8 mouse cellular contexts compared by ENCODE assay signal in genomic region chr13:113613341-113613740, GRCm38 (mm10). TPM values are rescaled to one million over a fixed set of nuclear protein-coding genes. Genes with fewer than 3 reads are reported as not detected.
DNase-seq lines count a peak whose midpoint lies in the region; ATAC-seq and TF ChIP-seq lines count a peak whose summit lies in the region.

No protein-coding gene starts in this region.

- DNase-seq in heart, embryonic 10.5 days (ENCODE audit: low spot score): no peak
- no peak for DNase-seq in heart, adult 18-20 months
- DNase-seq in heart, postnatal 10 days: peak; percentile 38 to 53
- peak; percentile 87 for DNase-seq in midbrain, embryonic 11.5 days (ENCODE audit: low spot score, missing footprints)
- no peak for DNase-seq in frontal cortex, postnatal 14 days (ENCODE audit: low spot score in 2 of 2)

- H3K4me1 ChIP-seq in heart, embryonic 10.5 days: peaks cover 91% of the 10 kb centered on the region
- H3K4me1 ChIP-seq in bone marrow, adult 2 months (ENCODE audit: control insufficient read depth, insufficient read depth, low read length): peaks cover 6% of the 10 kb centered on the region
- H3K4me1 ChIP-seq in midbrain, embryonic 11.5 days (ENCODE audit: control insufficient read depth, insufficient read depth, low read length): peaks cover 58% of the 10 kb centered on the region

- intact Hi-C loops in heart, postnatal 10 days (cut with DNase I): no loop called here

- peaks cover 11% of the 10 kb centered on the region; the same call in 1 of the 2 replicates for H3K36me3 ChIP-seq in heart, embryonic 10.5 days
- no peaks in the 10 kb centered on the region for H3K36me3 ChIP-seq in midbrain, embryonic 11.5 days (ENCODE audit: control insufficient read depth, insufficient read depth, low read length)

- H3K9me3 ChIP-seq in heart, embryonic 10.5 days: no peaks in the 10 kb centered on the region
- H3K9me3 ChIP-seq in midbrain, embryonic 11.5 days (ENCODE audit: control insufficient read depth, low read length): no peaks in the 10 kb centered on the region

- H3K27me3 ChIP-seq in heart, embryonic 10.5 days (ENCODE audit: insufficient read depth, poor library complexity, severe bottlenecking): no peaks in the 10 kb centered on the region
- no peaks in the 10 kb centered on the region for H3K27me3 ChIP-seq in midbrain, embryonic 11.5 days (ENCODE audit: control insufficient read depth, insufficient read depth, low read length)

- no peak for TF ChIP-seq POLR2A in bone marrow, adult 2 months (IDR thresholded peaks at IDR 0.05; ENCODE audit: borderline replicate concordance, control insufficient read depth, low read depth, low read length)

- 0 out of 2 replicates have a peak overlapping the region, but pooled peaks have one; percentile 22 for H3K9ac ChIP-seq in midbrain, embryonic 11.5 days (ENCODE audit: low read length)

- peak overlapping the region; percentile 48 for H3K27ac ChIP-seq in heart, embryonic 10.5 days
- no peak overlapping the region for H3K27ac ChIP-seq in bone marrow, adult 2 months (ENCODE audit: control insufficient read depth, insufficient read depth, low read depth, low read length, poor library complexity)
- H3K27ac ChIP-seq in midbrain, embryonic 11.5 days (ENCODE audit: low read depth, low read length): no peak overlapping the region

- no peak for TF ChIP-seq CTCF in bone marrow, adult 2 months (IDR thresholded peaks at IDR 0.05; ENCODE audit: control insufficient read depth, insufficient read depth, low read length)

- ATAC-seq in midbrain, embryonic 11.5 days (ENCODE audit: low FRiP score): no peak
- no peak for ATAC-seq in megakaryocyte-erythroid progenitor cell, adult 5-6 weeks (replicated peaks; ENCODE audit: low FRiP score, low TSS enrichment, poor library complexity, severe bottlenecking)
- ATAC-seq in erythroid progenitor cell, adult 5-6 weeks (replicated peaks; ENCODE audit: low FRiP score, poor library complexity, severe bottlenecking): no peak

- H3K4me2 ChIP-seq in midbrain, embryonic 11.5 days: peak overlapping the region; percentile 94; the same call in 1 of the 2 replicates

- peak overlapping the region; percentile 84 for H3K4me3 ChIP-seq in heart, embryonic 10.5 days
- peak overlapping the region; percentile 8 for H3K4me3 ChIP-seq in bone marrow, adult 2 months (replicated peaks; ENCODE audit: control insufficient read depth, low read depth, low read length)
- 0 out of 2 replicates have a peak overlapping the region, but pooled peaks have one; percentile 10 for H3K4me3 ChIP-seq in midbrain, embryonic 11.5 days (ENCODE audit: low read depth, low read length)

- 22% methylated on average over 12 of the region's 12 CpGs for WGBS in heart, embryonic 10.5 days
- WGBS in bone marrow, adult 2 months: 79% methylated on average over 12 of the region's 12 CpGs
- WGBS in midbrain, embryonic 11.5 days: 34% methylated on average over 12 of the region's 12 CpGs

RNA-seq across cellular contexts. Expression of gene Snx18, which starts 5.0 kb away (rescaled TPM):
- polyA plus RNA-seq in heart, embryonic 10.5 days (2016; fragmentation: Nextera tagmentation; extraction: Ambion mirVana): 18.0 and 22.4 TPM in 2 replicates
- 10 to 100 TPM; 20.2 to 20.4 TPM for total RNA-seq in heart, adult 18-20 months (2021)
- polyA plus RNA-seq in bone marrow, adult 2 months (2011; ENCODE audit: insufficient read depth, insufficient read length, low replicate concordance, missing spikeins): 9.0 and 22.1 TPM in 2 replicates
- total RNA-seq in heart, postnatal 10 days (2021): 10 to 100 TPM; 32.7 to 33.7 TPM
- 18.1 and 20.1 TPM in 2 replicates for polyA plus RNA-seq in midbrain, embryonic 11.5 days (2014; fragmentation: Nextera tagmentation; extraction: Ambion mirVana)
- total RNA-seq in megakaryocyte-erythroid progenitor cell, adult 5-6 weeks (2014; fragmentation: Nextera tagmentation): 5.3 and 10.9 TPM in 2 replicates
- 13.2 and 18.1 TPM in 2 replicates for total RNA-seq in megakaryocyte-erythroid progenitor cell, adult 5-6 weeks (2017)
- 5.8 and 6.3 TPM in 2 replicates for total RNA-seq in erythroid progenitor cell, adult 5-6 weeks (2015; ENCODE audit: low replicate concordance)
- total RNA-seq in erythroid progenitor cell, adult 5-6 weeks (2017; ENCODE audit: low replicate concordance): 5.7 and 8.2 TPM in 2 replicates

RNA-seq across cellular contexts. Expression of gene Hspb3, which starts 50.1 kb away (rescaled TPM):
- 42.9 and 76.4 TPM in 2 replicates for polyA plus RNA-seq in heart, embryonic 10.5 days (2016; fragmentation: Nextera tagmentation; extraction: Ambion mirVana)
- 10 to 100 TPM; 14.3 to 19.7 TPM for total RNA-seq in heart, adult 18-20 months (2021)
- polyA plus RNA-seq in bone marrow, adult 2 months (2011; ENCODE audit: insufficient read depth, insufficient read length, low replicate concordance, missing spikeins): not detected in 2 replicates
- 10 to 100 TPM; 16.0 to 17.0 TPM for total RNA-seq in heart, postnatal 10 days (2021)
- polyA plus RNA-seq in midbrain, embryonic 11.5 days (2014; fragmentation: Nextera tagmentation; extraction: Ambion mirVana): not detected in 2 replicates
- total RNA-seq in megakaryocyte-erythroid progenitor cell, adult 5-6 weeks (2014; fragmentation: Nextera tagmentation): not detected in 2 replicates
- not detected in 2 replicates for total RNA-seq in megakaryocyte-erythroid progenitor cell, adult 5-6 weeks (2017)
- total RNA-seq in erythroid progenitor cell, adult 5-6 weeks (2015; ENCODE audit: low replicate concordance): not detected in 2 replicates
- not detected in 2 replicates for total RNA-seq in erythroid progenitor cell, adult 5-6 weeks (2017; ENCODE audit: low replicate concordance)

Comparison
In these comparisons a context has a peak if more than half of its experiments do, and no peak if none do; other contexts are left out.
1. DNase-seq: peak in heart, postnatal 10 days (2 of 2) and midbrain, embryonic 11.5 days (single experiment); none in heart, embryonic 10.5 days (single experiment), heart, adult 18-20 months (0 of 2) and frontal cortex, postnatal 14 days (0 of 2).
2. H3K4me3 ChIP-seq: peak in every context shown above with its lines; median percentile 84 in heart, embryonic 10.5 days; 10 in midbrain, embryonic 11.5 days; 8 in bone marrow, adult 2 months.
3. RNA of gene Hspb3, which starts 50.1 kb away (total RNA-seq): 14.3 to 19.7 TPM in heart, adult 18-20 months and 16.0 to 17.0 TPM in heart, postnatal 10 days; not detected in megakaryocyte-erythroid progenitor cell, adult 5-6 weeks and not detected in erythroid progenitor cell, adult 5-6 weeks; every median in the first group is over 10 times any median in the second.